Mouse (Mus musculus) E14TG2a.4 (cell line): ENCODE results near the gene Ei24.

ENCODE experiments used
- CTCF ChIP-seq: conservative IDR thresholded peaks from 2 replicates; pipeline ENCODE4 v1.5.1; 2014; ENCODE audit warnings: low read length
- POU5F1 ChIP-seq: IDR thresholded peaks from 2 replicates; pipeline ENCODE4 v1.6.1; 2014; ENCODE audit warnings: low read length, borderline replicate concordance

- TF ChIP-seq CTCF (0 out of 2 replicates have a peak, but pooled peaks have one; percentile 16), POU5F1 (no peak)
Observed at GRCm38 (mm10) chr9:36814486-36814885, 17.3 kb upstream of the Ei24 start.
